Mouse (Mus musculus): ENCODE data around the gene Smpdl3b. TPM values are rescaled to one million over a fixed set of nuclear protein-coding genes. Genes with fewer than 3 reads are reported as not detected.

The Smpdl3b gene
- polyA plus RNA-seq, 1 experiment from 2014 or later, result 4.4 TPM

DNA sequence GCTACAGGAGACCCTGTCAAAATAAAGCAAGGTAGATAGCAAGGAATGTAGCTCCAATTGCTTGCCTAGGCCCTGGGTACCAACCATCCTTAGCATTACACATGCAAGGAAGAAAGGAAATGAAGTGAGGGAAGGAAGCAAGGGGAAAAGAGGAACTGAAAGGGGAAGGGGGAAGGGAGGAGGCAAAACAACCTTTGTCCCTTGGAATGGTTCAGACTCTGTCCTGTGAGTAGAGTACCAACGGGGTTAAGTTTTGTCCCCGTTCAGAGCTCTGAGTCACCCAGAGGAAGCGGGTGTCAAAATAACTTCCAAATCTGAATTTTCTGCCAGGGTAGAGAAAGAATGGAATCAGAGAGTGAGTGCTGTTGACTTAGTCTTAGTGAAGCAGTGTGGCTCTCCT is 3.2 kb upstream of the Smpdl3b start:
- no peak for ATAC-seq (ENCODE audit: insufficient number of reproducible peaks, insufficient read depth, low FRiP score, low read depth)
- peaks cover 0 to 4% of the 10 kb centered on the region in 2 experiments; a peak in 2 of 4 replicates for H3K4me1 ChIP-seq (ENCODE audit: control insufficient read depth in 2 of 2, insufficient read depth in 2 of 2, low read length in 2 of 2)
- no peaks in the 10 kb centered on the region for H3K36me3 ChIP-seq (ENCODE audit: control insufficient read depth, insufficient read depth, low read length)
- H3K27ac ChIP-seq (replicated peaks in 1 of 2; ENCODE audit: control insufficient read depth in 1 of 2, insufficient read depth in 1 of 2, low read depth in 2 of 2, low read length in 2 of 2), result no peak overlapping the region
- H3K9ac ChIP-seq (ENCODE audit: low read length), result no peak overlapping the region
- no peak overlapping the region for H3K4me3 ChIP-seq (ENCODE audit: control insufficient read depth in 1 of 2, insufficient read depth in 1 of 2, low read depth in 1 of 2, low read length in 2 of 2)
- no peak overlapping the region for H3K4me2 ChIP-seq (ENCODE audit: low read length)
- H3K27me3 ChIP-seq (ENCODE audit: control insufficient read depth, insufficient read depth, low read length), result peaks cover 9% of the 10 kb centered on the region; the same call in 1 of the 2 replicates
- H3K9me3 ChIP-seq (ENCODE audit: control insufficient read depth, low read length), result no peaks in the 10 kb centered on the region
- 57% methylated on average over 3 of the region's 3 CpGs for WGBS

DNA sequence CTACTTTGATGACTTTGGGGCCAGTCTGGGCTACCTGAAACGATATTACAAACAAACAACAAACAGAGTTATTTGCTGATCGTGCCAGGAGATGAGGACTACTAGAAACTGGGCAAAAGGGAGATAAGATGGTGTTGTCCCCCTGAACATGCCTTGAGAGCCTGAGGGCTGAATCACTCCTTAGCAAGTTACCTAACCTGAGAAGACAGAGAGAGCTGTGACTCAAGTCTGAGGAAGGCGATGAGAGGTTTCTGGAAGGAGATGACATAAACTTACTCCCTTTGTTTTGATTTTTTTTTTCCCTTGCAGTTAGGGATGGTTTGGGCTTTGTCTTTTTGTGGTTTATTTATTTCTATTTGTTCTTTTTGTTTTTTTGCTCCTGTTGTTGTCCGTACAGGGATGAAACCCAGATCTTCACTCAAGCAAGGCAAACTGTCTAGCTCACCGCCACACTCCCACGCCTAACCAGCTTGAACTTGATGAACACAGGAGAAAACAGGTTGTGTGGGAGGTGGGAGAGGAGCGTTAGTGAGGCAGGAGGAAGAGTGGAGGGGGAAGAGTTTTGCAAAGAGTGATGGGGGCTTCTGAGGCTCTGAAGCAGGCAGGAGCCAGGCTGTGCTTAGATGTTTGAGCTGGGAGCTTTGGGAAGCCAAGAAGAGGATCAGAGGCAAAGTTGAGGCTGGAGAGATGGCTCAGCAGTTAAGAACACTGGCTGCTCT is 740 bp upstream of the Smpdl3b start:
- Histone ChIP-seq H3K4me3 (ENCODE audit: control insufficient read depth in 1 of 2, insufficient read depth in 1 of 2, low read depth in 1 of 2, low read length in 2 of 2) (no peak overlapping the region), H3K9ac (ENCODE audit: low read length) (no peak overlapping the region), H3K9me3 (ENCODE audit: control insufficient read depth, low read length) (no peaks in the 10 kb centered on the region), H3K36me3 (ENCODE audit: control insufficient read depth, insufficient read depth, low read length) (no peaks in the 10 kb centered on the region), H3K27ac (replicated peaks in 1 of 2; ENCODE audit: control insufficient read depth in 1 of 2, insufficient read depth in 1 of 2, low read depth in 2 of 2, low read length in 2 of 2) (no peak overlapping the region), H3K27me3 (ENCODE audit: control insufficient read depth, insufficient read depth, low read length) (peaks cover 9% of the 10 kb centered on the region; the same call in 1 of the 2 replicates), H3K4me1 (ENCODE audit: control insufficient read depth in 2 of 2, insufficient read depth in 2 of 2, low read length in 2 of 2) (peaks cover 0 to 4% of the 10 kb centered on the region in 2 experiments; a peak in 2 of 4 replicates), H3K4me2 (ENCODE audit: low read length) (peak overlapping the region; percentile 98)
- 65% methylated on average over 7 of the region's 7 CpGs for WGBS
- no peak for ATAC-seq (ENCODE audit: insufficient number of reproducible peaks, insufficient read depth, low FRiP score, low read depth)

DNA sequence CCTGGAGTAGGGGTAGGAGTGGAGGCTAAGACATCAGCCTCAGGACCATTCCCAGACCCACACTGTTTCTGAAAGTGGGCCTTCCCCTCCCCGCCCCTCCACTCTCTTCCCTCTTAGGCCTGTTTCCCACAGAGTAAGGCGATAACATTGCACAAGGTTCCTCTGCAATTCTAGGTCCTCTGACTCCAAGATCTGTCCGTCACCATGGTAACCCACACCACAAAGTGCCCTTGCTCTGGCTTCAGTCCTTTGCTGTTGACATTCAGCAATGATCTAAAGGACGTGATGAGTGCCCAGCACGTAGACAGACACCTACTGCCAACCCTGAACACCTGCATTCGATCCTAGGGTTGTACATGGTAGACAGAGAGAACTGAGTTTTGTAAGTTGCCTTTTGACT is 4.1 kb downstream of the Smpdl3b start:
- no peak overlapping the region for H3K4me3 ChIP-seq (ENCODE audit: control insufficient read depth in 1 of 2, insufficient read depth in 1 of 2, low read depth in 1 of 2, low read length in 2 of 2)
- H3K9me3 ChIP-seq (ENCODE audit: control insufficient read depth, low read length), result no peaks in the 10 kb centered on the region
- 45% methylated on average over 6 of the region's 6 CpGs for WGBS
- H3K27ac ChIP-seq (replicated peaks in 1 of 2; ENCODE audit: control insufficient read depth in 1 of 2, insufficient read depth in 1 of 2, low read depth in 2 of 2, low read length in 2 of 2), result no peak overlapping the region
- no peak overlapping the region for H3K9ac ChIP-seq (ENCODE audit: low read length)
- H3K4me2 ChIP-seq (ENCODE audit: low read length), result no peak overlapping the region
- no peak for ATAC-seq (ENCODE audit: insufficient number of reproducible peaks, insufficient read depth, low FRiP score, low read depth)
- no peaks in the 10 kb centered on the region for H3K36me3 ChIP-seq (ENCODE audit: control insufficient read depth, insufficient read depth, low read length)
- H3K4me1 ChIP-seq (ENCODE audit: control insufficient read depth in 2 of 2, insufficient read depth in 2 of 2, low read length in 2 of 2), result peaks cover 0 to 4% of the 10 kb centered on the region in 2 experiments; a peak in 2 of 4 replicates
- peaks cover 7% of the 10 kb centered on the region; the same call in 1 of the 2 replicates for H3K27me3 ChIP-seq (ENCODE audit: control insufficient read depth, insufficient read depth, low read length)

DNA sequence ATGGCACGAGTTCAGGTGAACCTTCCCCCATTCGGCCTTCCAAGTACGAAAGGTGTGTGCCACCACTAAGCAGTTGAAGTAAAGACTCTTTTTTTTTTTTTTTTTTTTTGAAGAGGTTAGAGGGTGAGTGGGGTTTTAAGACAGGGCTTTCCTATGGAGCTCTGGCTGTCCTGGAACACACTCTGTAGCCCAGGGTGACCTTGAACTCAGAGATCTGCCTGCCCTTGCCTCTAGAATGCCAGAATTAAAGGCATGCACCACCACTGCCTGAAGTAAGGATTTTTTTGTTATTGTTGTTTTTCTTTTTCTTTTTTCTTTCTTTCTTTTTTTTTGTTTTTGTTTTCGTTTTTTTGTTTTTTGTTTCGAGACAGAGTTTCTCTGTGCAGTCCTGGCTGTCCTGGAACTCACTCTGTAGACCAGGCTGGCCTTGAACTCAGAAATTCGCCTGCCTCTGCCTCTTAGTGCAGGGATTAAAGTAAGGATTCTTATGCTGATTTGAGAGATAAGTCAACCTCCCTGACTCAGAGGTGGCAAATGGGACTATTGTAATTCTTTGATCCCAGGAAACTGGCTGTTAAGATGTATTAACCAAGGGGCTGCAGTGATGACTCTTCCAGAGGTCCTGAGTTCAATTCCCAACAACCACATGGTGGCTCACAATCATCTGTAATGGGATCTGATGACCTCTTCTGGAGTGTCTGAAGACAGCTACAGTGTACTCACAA is 7.6 kb downstream of the Smpdl3b start:
- Histone ChIP-seq H3K9ac (ENCODE audit: low read length) (no peak overlapping the region), H3K36me3 (ENCODE audit: control insufficient read depth, insufficient read depth, low read length) (no peaks in the 10 kb centered on the region), H3K4me2 (ENCODE audit: low read length) (no peak overlapping the region), H3K9me3 (ENCODE audit: control insufficient read depth, low read length) (no peaks in the 10 kb centered on the region), H3K4me3 (ENCODE audit: control insufficient read depth in 1 of 2, insufficient read depth in 1 of 2, low read depth in 1 of 2, low read length in 2 of 2) (no peak overlapping the region), H3K27ac (replicated peaks in 1 of 2; ENCODE audit: control insufficient read depth in 1 of 2, insufficient read depth in 1 of 2, low read depth in 2 of 2, low read length in 2 of 2) (no peak overlapping the region), H3K4me1 (ENCODE audit: control insufficient read depth in 2 of 2, insufficient read depth in 2 of 2, low read length in 2 of 2) (peaks cover 0 to 3% of the 10 kb centered on the region in 2 experiments; a peak in 2 of 4 replicates), H3K27me3 (ENCODE audit: control insufficient read depth, insufficient read depth, low read length) (no peaks in the 10 kb centered on the region)
- ATAC-seq (ENCODE audit: insufficient number of reproducible peaks, insufficient read depth, low FRiP score, low read depth), result no peak
- WGBS, result 78% methylated on average over 6 of the region's 6 CpGs

DNA sequence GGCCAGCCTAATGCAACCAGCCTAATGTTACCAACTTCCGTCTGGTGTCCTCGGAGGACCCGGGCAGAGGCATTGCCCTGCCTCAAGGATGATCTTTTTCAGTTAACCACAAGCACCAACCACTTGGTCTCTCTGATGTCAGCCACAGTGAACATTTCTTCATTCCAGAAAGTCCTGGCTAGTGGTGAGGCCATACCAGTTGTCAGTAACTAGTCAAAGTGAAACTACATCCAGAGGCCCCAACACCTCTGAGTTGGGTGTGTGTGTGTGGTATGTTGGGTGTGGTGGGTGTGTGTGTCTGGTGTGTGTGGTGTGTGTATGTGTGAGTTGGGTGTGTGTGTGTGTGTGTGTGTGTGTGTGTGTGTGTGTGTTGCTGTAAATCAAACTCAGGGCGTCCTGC is 8.3 kb downstream of the Smpdl3b start:
- Histone ChIP-seq H3K4me1 (ENCODE audit: control insufficient read depth in 2 of 2, insufficient read depth in 2 of 2, low read length in 2 of 2) (peaks cover 5 to 7% of the 10 kb centered on the region in 2 experiments; a peak in 3 of 4 replicates), H3K4me3 (ENCODE audit: control insufficient read depth in 1 of 2, insufficient read depth in 1 of 2, low read depth in 1 of 2, low read length in 2 of 2) (no peak overlapping the region), H3K27ac (replicated peaks in 1 of 2; ENCODE audit: control insufficient read depth in 1 of 2, insufficient read depth in 1 of 2, low read depth in 2 of 2, low read length in 2 of 2) (no peak overlapping the region), H3K9ac (ENCODE audit: low read length) (no peak overlapping the region), H3K9me3 (ENCODE audit: control insufficient read depth, low read length) (no peaks in the 10 kb centered on the region), H3K4me2 (ENCODE audit: low read length) (no peak overlapping the region), H3K36me3 (ENCODE audit: control insufficient read depth, insufficient read depth, low read length) (no peaks in the 10 kb centered on the region), H3K27me3 (ENCODE audit: control insufficient read depth, insufficient read depth, low read length) (no peaks in the 10 kb centered on the region)
- WGBS, result 85% methylated on average over 4 of the region's 4 CpGs
- no peak for ATAC-seq (ENCODE audit: insufficient number of reproducible peaks, insufficient read depth, low FRiP score, low read depth)

DNA sequence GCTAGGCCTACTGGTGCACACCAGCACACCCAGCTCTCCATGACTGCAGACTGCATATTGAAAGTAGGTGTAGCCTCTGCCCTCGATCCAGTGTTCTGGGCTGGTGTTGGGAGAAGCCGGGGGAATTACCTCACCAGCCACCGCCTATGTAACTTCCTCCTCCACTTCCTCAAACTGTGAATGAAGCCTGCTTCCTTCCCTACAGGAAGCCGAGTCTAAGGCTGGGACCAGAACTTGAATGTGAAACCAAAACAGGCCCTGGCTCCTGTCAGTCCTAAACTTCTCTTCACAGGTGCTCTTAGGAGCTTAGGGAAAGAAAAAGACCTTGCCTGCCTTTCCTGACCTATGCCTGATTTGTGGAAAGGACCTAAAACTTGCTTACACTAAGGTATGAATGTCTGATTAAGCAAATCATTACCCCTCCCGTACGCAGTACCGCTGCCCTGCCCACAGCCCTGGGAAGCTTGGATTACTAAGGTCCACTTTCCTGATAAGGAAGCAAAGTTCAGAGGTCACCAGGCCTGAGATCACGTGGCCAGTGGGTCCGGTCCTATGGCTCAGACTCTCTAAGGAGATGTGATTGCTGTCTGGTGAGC is 9.3 kb downstream of the Smpdl3b start:
- Histone ChIP-seq H3K4me3 (ENCODE audit: control insufficient read depth in 1 of 2, insufficient read depth in 1 of 2, low read depth in 1 of 2, low read length in 2 of 2) (no peak overlapping the region), H3K36me3 (ENCODE audit: control insufficient read depth, insufficient read depth, low read length) (no peaks in the 10 kb centered on the region), H3K4me1 (ENCODE audit: control insufficient read depth in 2 of 2, insufficient read depth in 2 of 2, low read length in 2 of 2) (peaks cover 6 to 7% of the 10 kb centered on the region in 2 experiments; a peak in 3 of 4 replicates), H3K9ac (ENCODE audit: low read length) (no peak overlapping the region), H3K4me2 (ENCODE audit: low read length) (peak overlapping the region; percentile 2; the same call in 1 of the 2 replicates), H3K27ac (replicated peaks in 1 of 2; ENCODE audit: control insufficient read depth in 1 of 2, insufficient read depth in 1 of 2, low read depth in 2 of 2, low read length in 2 of 2) (peak overlapping the region; percentile 21 to 36), H3K27me3 (ENCODE audit: control insufficient read depth, insufficient read depth, low read length) (no peaks in the 10 kb centered on the region), H3K9me3 (ENCODE audit: control insufficient read depth, low read length) (no peaks in the 10 kb centered on the region)
- peak; percentile 23; the same call in 1 of the 2 replicates for ATAC-seq (ENCODE audit: insufficient number of reproducible peaks, insufficient read depth, low FRiP score, low read depth)
- 40% methylated on average over 9 of the region's 9 CpGs for WGBS

DNA sequence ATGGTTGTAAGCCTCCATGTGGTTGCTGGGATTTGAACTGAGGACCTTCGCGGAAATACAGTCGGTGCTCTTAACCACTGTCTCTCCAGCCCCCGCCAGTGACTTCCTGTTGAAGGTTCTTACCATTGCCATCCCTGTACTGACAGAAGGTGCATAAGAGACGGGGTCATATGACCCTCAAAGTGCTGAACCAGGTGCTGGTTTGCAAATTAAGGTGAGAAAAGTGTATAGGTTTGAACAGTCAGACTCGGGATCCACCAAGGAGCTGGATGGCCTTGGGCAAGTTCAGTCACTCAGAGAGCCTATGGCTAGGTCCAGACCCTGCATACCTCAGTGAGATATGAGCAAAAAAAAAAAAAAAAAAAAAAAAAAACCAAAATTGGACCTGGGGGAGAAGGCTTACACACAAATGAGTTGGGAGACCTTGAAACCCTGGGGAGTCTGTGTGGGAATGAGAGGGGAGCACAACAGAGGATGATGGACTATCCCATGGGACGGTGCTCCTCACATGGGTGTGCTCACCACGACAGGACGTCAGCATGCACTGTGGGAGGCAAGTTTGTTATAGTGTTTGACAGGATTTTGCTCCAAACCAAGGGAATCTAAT is 10.0 kb downstream of the Smpdl3b start:
- H3K4me3 ChIP-seq (ENCODE audit: control insufficient read depth in 1 of 2, insufficient read depth in 1 of 2, low read depth in 1 of 2, low read length in 2 of 2), result no peak overlapping the region
- H3K4me1 ChIP-seq (ENCODE audit: control insufficient read depth in 2 of 2, insufficient read depth in 2 of 2, low read length in 2 of 2), result peaks cover 6 to 7% of the 10 kb centered on the region in 2 experiments; a peak in 3 of 4 replicates
- peak overlapping the region in 1 of 2 experiments; percentile 36; a peak in 3 of 4 replicates for H3K27ac ChIP-seq (replicated peaks in 1 of 2; ENCODE audit: control insufficient read depth in 1 of 2, insufficient read depth in 1 of 2, low read depth in 2 of 2, low read length in 2 of 2)
- no peak overlapping the region for H3K9ac ChIP-seq (ENCODE audit: low read length)
- ATAC-seq (ENCODE audit: insufficient number of reproducible peaks, insufficient read depth, low FRiP score, low read depth), result no peak
- WGBS, result 88% methylated on average over 9 of the region's 9 CpGs
- no peaks in the 10 kb centered on the region for H3K36me3 ChIP-seq (ENCODE audit: control insufficient read depth, insufficient read depth, low read length)
- H3K4me2 ChIP-seq (ENCODE audit: low read length), result no peak overlapping the region
- H3K9me3 ChIP-seq (ENCODE audit: control insufficient read depth, low read length), result no peaks in the 10 kb centered on the region
- no peaks in the 10 kb centered on the region for H3K27me3 ChIP-seq (ENCODE audit: control insufficient read depth, insufficient read depth, low read length)
